In genomic region chr2:130978058-130978847, GRCm38 (mm10) we compare ENCODE assay signal across 18 mouse cellular contexts.
DNase-seq lines count a peak whose midpoint lies in the region; ATAC-seq and TF ChIP-seq lines count a peak whose summit lies in the region.
"Had no signal": no experiment of that assay in that cellular context is flagged by ENCODE, and none has a peak within 500 bp of the region (broad histone marks: within the 10 kb centered on the region; RNA-seq: fewer than 3 reads in every experiment).

No protein-coding gene starts in this region.

- peak; percentile 24; the same call in 1 of the 2 replicates for ATAC-seq in frontal cortex, adult (ENCODE audit: low TSS enrichment)
- peak; percentile 69; the same call in 1 of the 2 replicates for ATAC-seq in stomach, embryonic 14.5 days (ENCODE audit: insufficient number of reproducible peaks, insufficient read depth, low FRiP score, low read depth)
- no peak for ATAC-seq in stomach, postnatal 0 days (ENCODE audit: low FRiP score, low TSS enrichment)
- ATAC-seq in liver, embryonic 16.5 days (ENCODE audit: low read depth), result peak; percentile 70
- ATAC-seq: intestine, postnatal 0 days had no signal

- DNase-seq in frontal cortex, postnatal 14 days (ENCODE audit: low spot score in 2 of 2), result no peak
- no peak for DNase-seq in stomach, postnatal 0 days (ENCODE audit: low spot score)
- DNase-seq in layer of hippocampus, adult 11-12 months (ENCODE audit: low spot score), result no peak
- DNase-seq in adrenal gland, adult 2 months, result no peak
- DNase-seq in ovary, postnatal 36 days (ENCODE audit: low spot score), result no peak
- DNase-seq: adrenal gland, postnatal 14 days; cerebellum, adult 2 months; kidney, postnatal 10 days; thymus, postnatal 4 days had no signal

- H3K9me3 ChIP-seq in stomach, embryonic 14.5 days (ENCODE audit: control insufficient read depth, low read depth, low read length), result no peaks in the 10 kb centered on the region
- no peaks in the 10 kb centered on the region for H3K9me3 ChIP-seq in stomach, postnatal 0 days (ENCODE audit: control insufficient read depth, low read length)
- H3K9me3 ChIP-seq in liver, embryonic 16.5 days (replicated peaks; ENCODE audit: control insufficient read depth, low read length), result no peaks in the 10 kb centered on the region
- H3K9me3 ChIP-seq: embryonic facial prominence, embryonic 13.5 days; forebrain, embryonic 12.5 days; hindbrain, embryonic 13.5 days; lung, embryonic 15.5 days had no signal

- H3K9ac ChIP-seq in stomach, embryonic 14.5 days (replicated peaks; ENCODE audit: low read depth, low read length), result no peak overlapping the region
- H3K9ac ChIP-seq in stomach, postnatal 0 days (ENCODE audit: low read length), result no peak overlapping the region
- H3K9ac ChIP-seq in liver, embryonic 16.5 days (ENCODE audit: low read depth, low read length), result peak overlapping the region; percentile 27; the same call in 1 of the 2 replicates
- H3K9ac ChIP-seq: embryonic facial prominence, embryonic 13.5 days; forebrain, embryonic 12.5 days; hindbrain, embryonic 13.5 days; lung, embryonic 15.5 days had no signal

- no peak overlapping the region for H3K27ac ChIP-seq in stomach, embryonic 14.5 days (ENCODE audit: low read length)
- no peak overlapping the region for H3K27ac ChIP-seq in stomach, postnatal 0 days (replicated peaks)
- H3K27ac ChIP-seq in liver, embryonic 16.5 days (ENCODE audit: low read length), result peak overlapping the region; percentile 64
- H3K27ac ChIP-seq: embryonic facial prominence, embryonic 13.5 days; forebrain, embryonic 12.5 days; hindbrain, embryonic 13.5 days; left cerebral cortex, adult 2 months; lung, embryonic 15.5 days had no signal

- no peak for TF ChIP-seq EP300 in stomach, postnatal 0 days (optimal IDR thresholded peaks at IDR 0.05)

- WGBS in stomach, embryonic 14.5 days, result 79% methylated on average over 10 of the region's 10 CpGs
- 79% methylated on average over 10 of the region's 10 CpGs for WGBS in stomach, postnatal 0 days
- WGBS in liver, embryonic 16.5 days (ENCODE audit: insufficient replicate concordance), result 35% methylated on average over 10 of the region's 10 CpGs

- TF ChIP-seq CTCF in stomach, postnatal 0 days (IDR thresholded peaks at IDR 0.05; ENCODE audit: low read depth), result no peak

- H3K36me3 ChIP-seq in stomach, embryonic 14.5 days (ENCODE audit: control insufficient read depth, insufficient read depth, low read length), result peaks cover 7% of the 10 kb centered on the region
- H3K36me3 ChIP-seq in stomach, postnatal 0 days (ENCODE audit: control insufficient read depth, insufficient read depth, low read length), result peaks cover 5% of the 10 kb centered on the region; the same call in 1 of the 2 replicates
- H3K36me3 ChIP-seq in liver, embryonic 16.5 days (ENCODE audit: control insufficient read depth, insufficient read depth), result peaks cover 14% of the 10 kb centered on the region

- no peaks in the 10 kb centered on the region for H3K27me3 ChIP-seq in stomach, embryonic 14.5 days (ENCODE audit: control insufficient read depth, insufficient read depth, low read length)
- no peaks in the 10 kb centered on the region for H3K27me3 ChIP-seq in stomach, postnatal 0 days (ENCODE audit: control insufficient read depth, insufficient read depth, low read length)
- H3K27me3 ChIP-seq in liver, embryonic 16.5 days (ENCODE audit: control insufficient read depth, insufficient read depth, low read depth, low read length), result no peaks in the 10 kb centered on the region
- H3K27me3 ChIP-seq: embryonic facial prominence, embryonic 13.5 days; forebrain, embryonic 12.5 days; hindbrain, embryonic 13.5 days; lung, embryonic 15.5 days had no signal

- no peaks in the 10 kb centered on the region for H3K4me1 ChIP-seq in stomach, embryonic 14.5 days (ENCODE audit: control insufficient read depth, insufficient read depth, low read length)
- H3K4me1 ChIP-seq in stomach, postnatal 0 days (replicated peaks; ENCODE audit: control insufficient read depth, insufficient read depth), result no peaks in the 10 kb centered on the region
- H3K4me1 ChIP-seq in liver, embryonic 16.5 days (ENCODE audit: control insufficient read depth, low read depth, low read length), result peaks cover 48% of the 10 kb centered on the region
- H3K4me1 ChIP-seq: embryonic facial prominence, embryonic 13.5 days; forebrain, embryonic 12.5 days; hindbrain, embryonic 13.5 days; lung, embryonic 15.5 days had no signal

- no peak overlapping the region for H3K4me2 ChIP-seq in stomach, embryonic 14.5 days (replicated peaks; ENCODE audit: low read depth, low read length)
- no peak overlapping the region for H3K4me2 ChIP-seq in stomach, postnatal 0 days (replicated peaks; ENCODE audit: low read depth)
- peak overlapping the region; percentile 25 for H3K4me2 ChIP-seq in liver, embryonic 16.5 days (ENCODE audit: low read depth, low read length)
- H3K4me2 ChIP-seq: embryonic facial prominence, embryonic 13.5 days; forebrain, embryonic 12.5 days; hindbrain, embryonic 13.5 days; lung, embryonic 15.5 days had no signal

- no peak overlapping the region for H3K4me3 ChIP-seq in stomach, embryonic 14.5 days (ENCODE audit: low read depth, low read length)
- H3K4me3 ChIP-seq in stomach, postnatal 0 days (ENCODE audit: low read depth, low read length), result no peak overlapping the region
- 0 out of 2 replicates have a peak overlapping the region, but pooled peaks have one; percentile 9 for H3K4me3 ChIP-seq in liver, embryonic 16.5 days (ENCODE audit: low read depth, low read length)
- H3K4me3 ChIP-seq: embryonic facial prominence, embryonic 13.5 days; forebrain, embryonic 12.5 days; hindbrain, embryonic 13.5 days; left cerebral cortex, adult 2 months; lung, embryonic 15.5 days had no signal
